Mouse (Mus musculus): ENCODE measurements at regions not wholly inside any gene's neighbourhood (a gene's known extent, or its start where the extent isn't known, plus 50 kb on each side); places are given as distances from the start of the nearest gene placed in this dataset.

DNA sequence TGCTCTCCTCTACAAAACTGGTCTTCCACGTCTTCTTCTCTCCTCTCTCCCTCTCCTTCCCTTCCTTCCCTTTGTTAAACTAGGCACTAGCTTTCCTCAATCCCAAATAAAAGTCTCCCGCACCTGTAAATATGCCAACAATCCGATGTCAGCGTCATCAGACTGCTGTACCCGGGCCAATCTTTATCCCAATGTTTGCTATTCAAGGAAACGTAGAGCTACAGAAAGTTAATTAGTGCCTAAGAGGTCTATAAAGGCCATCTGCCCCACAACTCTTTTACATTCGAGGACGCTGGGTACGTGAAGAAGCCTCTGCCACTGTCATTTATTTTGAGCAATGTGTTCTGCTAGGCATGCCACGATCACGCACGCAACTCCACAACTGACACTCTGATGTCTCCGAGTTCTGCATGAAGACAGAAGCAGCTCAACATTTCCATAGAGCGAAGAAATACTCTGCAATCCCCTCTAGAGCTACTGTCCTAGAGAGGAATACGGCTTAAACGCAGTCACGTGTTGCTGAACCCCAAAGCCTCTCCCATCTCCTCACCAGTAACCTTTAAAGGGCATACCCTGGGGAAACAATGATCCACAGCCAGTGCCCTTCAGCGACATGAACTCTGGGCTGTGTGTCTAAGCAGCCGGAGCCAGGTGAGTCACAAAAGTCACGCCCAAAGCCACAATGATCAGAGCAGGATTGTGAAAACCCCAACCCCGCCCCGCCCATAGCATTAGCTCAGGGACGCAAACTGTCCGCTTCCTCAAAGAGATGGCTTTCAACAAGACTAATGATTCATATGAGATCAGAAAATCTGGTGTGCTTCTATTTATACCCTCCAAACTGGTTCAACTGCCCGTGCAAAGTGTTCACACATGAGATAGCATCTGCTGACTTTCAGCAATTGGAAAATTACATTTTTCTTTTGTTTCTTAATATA, 510.9 kb upstream of the Gm10131 start:
- Histone ChIP-seq H3K9me3 (no peaks in the 10 kb centered on the region), H3K9ac (no peak overlapping the region), H3K36me3 (no peaks in the 10 kb centered on the region), H3K27me3 (replicated peaks) (no peaks in the 10 kb centered on the region), H3K4me2 (peak overlapping the region; percentile 33), H3K4me1 (no peaks in the 10 kb centered on the region; the same call in 1 of the 2 replicates), H3K27ac (peak overlapping the region; percentile 60), H3K4me3 (replicated peaks) (no peak overlapping the region)
- 59% methylated on average over 25 of the region's 25 CpGs for WGBS
- peak; percentile 89 for ATAC-seq (ENCODE audit: insufficient read depth, low FRiP score, low read depth)

DNA sequence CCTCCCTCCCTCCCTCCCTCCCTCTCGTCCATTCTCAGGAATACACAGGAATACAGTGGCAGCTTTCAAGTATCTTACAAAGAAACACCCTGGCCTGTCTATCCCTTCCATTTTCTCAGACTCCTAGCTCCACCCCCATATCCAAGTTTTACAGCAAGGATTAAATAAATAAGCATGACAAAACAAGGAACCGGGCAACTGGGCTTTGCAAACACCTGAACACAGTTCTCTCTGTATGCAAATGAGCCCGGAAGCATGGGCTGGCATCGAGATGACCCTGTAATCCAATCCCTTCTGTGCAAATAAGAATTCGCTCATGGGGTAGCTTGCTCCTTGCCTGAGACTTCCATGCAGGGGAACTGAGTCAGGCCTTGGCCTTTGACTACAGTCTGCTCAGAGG, 506.5 kb upstream of the Gm10131 start:
- Histone ChIP-seq H3K9ac (no peak overlapping the region), H3K36me3 (no peaks in the 10 kb centered on the region), H3K27me3 (replicated peaks) (no peaks in the 10 kb centered on the region), H3K4me2 (no peak overlapping the region), H3K4me3 (replicated peaks) (no peak overlapping the region), H3K27ac (no peak overlapping the region), H3K9me3 (no peaks in the 10 kb centered on the region), H3K4me1 (no peaks in the 10 kb centered on the region; the same call in 1 of the 2 replicates)
- 32% methylated on average over 4 of the region's 5 CpGs for WGBS
- no peak for ATAC-seq (ENCODE audit: insufficient read depth, low FRiP score, low read depth)

DNA sequence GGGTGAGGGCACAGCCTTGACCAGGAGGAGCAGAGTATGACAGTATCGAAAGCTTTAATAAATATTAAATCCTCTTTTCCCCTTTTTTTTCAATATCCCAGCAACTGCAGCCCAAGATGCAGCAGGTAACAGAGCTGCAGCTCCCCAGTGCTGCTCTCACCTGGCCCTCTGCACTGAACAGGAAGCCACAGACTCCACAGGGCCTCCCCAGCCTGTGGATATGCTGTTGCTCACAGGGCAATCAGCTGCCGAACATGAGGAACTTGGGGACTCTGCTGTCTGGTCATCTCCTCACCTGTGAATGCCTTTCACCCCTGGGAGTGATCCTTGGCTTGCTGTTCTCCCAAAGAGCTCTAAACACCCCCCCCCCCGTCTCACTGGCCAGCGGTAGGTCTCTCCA, 503.4 kb upstream of the Gm10131 start:
- Histone ChIP-seq H3K9me3 (no peaks in the 10 kb centered on the region), H3K27me3 (replicated peaks) (no peaks in the 10 kb centered on the region), H3K4me3 (replicated peaks) (no peak overlapping the region), H3K36me3 (no peaks in the 10 kb centered on the region), H3K9ac (no peak overlapping the region), H3K4me2 (no peak overlapping the region), H3K4me1 (no peaks in the 10 kb centered on the region; the same call in 1 of the 2 replicates), H3K27ac (no peak overlapping the region)
- WGBS: 76% methylated on average over 4 of the region's 4 CpGs
- ATAC-seq (ENCODE audit: insufficient read depth, low FRiP score, low read depth): no peak

DNA sequence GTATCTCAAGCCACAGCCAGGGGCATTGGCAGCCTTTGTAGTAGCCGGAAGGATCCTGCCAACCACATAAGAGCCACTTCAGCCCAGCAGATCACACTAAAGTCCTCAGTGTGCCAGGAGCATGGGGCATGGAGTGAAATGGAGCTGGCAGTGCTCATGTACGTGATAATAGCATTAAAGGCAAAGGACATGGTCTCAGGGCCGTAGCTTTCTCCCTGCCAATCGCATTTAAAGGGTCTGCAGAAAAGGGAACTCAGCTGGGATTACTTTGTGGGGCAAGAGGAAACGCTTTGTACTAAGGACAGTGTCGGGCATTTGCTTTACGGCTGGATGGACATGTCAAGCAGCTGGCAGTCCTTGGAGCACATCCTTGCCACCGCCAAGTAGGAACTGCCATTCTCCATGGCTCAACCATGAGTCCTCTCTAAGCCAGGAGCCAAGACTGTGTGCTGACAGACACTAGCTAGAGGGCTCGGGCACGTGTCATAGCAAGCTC, 502.5 kb upstream of the Gm10131 start:
- Histone ChIP-seq H3K4me3 (replicated peaks) (no peak overlapping the region), H3K4me1 (no peaks in the 10 kb centered on the region; the same call in 1 of the 2 replicates), H3K9me3 (no peaks in the 10 kb centered on the region), H3K27me3 (replicated peaks) (no peaks in the 10 kb centered on the region), H3K4me2 (no peak overlapping the region), H3K9ac (no peak overlapping the region), H3K36me3 (no peaks in the 10 kb centered on the region), H3K27ac (no peak overlapping the region)
- ATAC-seq (ENCODE audit: insufficient read depth, low FRiP score, low read depth): no peak
- 72% methylated on average over 10 of the region's 10 CpGs for WGBS

DNA sequence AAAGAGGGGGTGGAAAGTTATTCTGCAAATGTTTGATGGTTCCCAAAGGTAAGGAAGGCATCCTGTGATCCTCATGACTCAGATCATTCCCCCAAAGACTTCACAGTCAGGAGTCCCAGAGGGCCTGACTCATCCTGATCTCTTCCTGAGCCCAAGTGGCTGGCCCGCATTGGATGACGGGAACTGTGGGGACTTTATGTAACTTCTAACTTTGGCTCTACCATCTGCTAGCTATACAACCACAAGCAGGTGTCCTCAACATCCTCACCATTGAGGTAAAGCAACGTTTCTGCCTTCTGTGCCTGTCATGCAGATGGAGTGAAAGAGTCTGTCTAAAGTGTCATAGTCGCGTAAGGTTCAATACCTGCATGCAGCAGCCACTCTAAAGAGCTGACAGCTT, 501.6 kb upstream of the Gm10131 start:
- H3K9me3 ChIP-seq: no peaks in the 10 kb centered on the region
- H3K27me3 ChIP-seq (replicated peaks): no peaks in the 10 kb centered on the region
- no peaks in the 10 kb centered on the region; the same call in 1 of the 2 replicates for H3K4me1 ChIP-seq
- no peak overlapping the region for H3K9ac ChIP-seq
- no peaks in the 10 kb centered on the region for H3K36me3 ChIP-seq
- 82% methylated on average over 5 of the region's 5 CpGs for WGBS
- ATAC-seq (ENCODE audit: insufficient read depth, low FRiP score, low read depth): no peak
- no peak overlapping the region for H3K4me3 ChIP-seq (replicated peaks)
- no peak overlapping the region for H3K27ac ChIP-seq
- no peak overlapping the region for H3K4me2 ChIP-seq

GRCm38 (mm10) chr8:34612396-34612795, 500.9 kb upstream of the Gm10131 start:
- ATAC-seq (ENCODE audit: insufficient read depth, low FRiP score, low read depth): no peak
- Histone ChIP-seq H3K9ac (no peak overlapping the region), H3K4me2 (no peak overlapping the region), H3K36me3 (no peaks in the 10 kb centered on the region), H3K27ac (no peak overlapping the region), H3K9me3 (no peaks in the 10 kb centered on the region), H3K4me1 (no peaks in the 10 kb centered on the region), H3K4me3 (replicated peaks) (no peak overlapping the region), H3K27me3 (replicated peaks) (no peaks in the 10 kb centered on the region)
- WGBS: 63% methylated on average over 3 of the region's 3 CpGs

DNA sequence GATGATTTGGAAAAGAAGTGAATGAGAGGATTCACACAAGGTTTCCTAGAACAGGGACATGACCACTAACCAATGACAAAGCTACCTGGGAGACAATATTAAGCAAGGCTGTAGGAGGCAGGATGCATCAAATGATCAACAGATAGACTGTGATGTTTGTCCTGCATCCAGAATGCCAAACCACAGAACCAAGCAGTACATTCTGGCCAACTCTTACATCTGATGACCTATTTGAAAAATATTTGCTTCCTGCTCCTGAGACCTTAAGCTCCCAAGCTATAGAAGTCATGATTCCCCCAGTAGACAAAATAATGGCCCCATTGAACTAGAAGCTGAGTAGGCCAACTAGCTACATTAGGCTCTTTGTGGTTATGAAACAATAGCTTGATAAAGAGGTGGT, 498.6 kb upstream of the Gm10131 start:
- no peak overlapping the region for H3K9ac ChIP-seq
- no peaks in the 10 kb centered on the region for H3K4me1 ChIP-seq
- ATAC-seq (ENCODE audit: insufficient read depth, low FRiP score, low read depth): no peak
- no peak overlapping the region for H3K4me3 ChIP-seq (replicated peaks)
- no peaks in the 10 kb centered on the region for H3K9me3 ChIP-seq
- no peaks in the 10 kb centered on the region for H3K36me3 ChIP-seq
- H3K27ac ChIP-seq: no peak overlapping the region
- no peak overlapping the region for H3K4me2 ChIP-seq
- H3K27me3 ChIP-seq (replicated peaks): no peaks in the 10 kb centered on the region

DNA sequence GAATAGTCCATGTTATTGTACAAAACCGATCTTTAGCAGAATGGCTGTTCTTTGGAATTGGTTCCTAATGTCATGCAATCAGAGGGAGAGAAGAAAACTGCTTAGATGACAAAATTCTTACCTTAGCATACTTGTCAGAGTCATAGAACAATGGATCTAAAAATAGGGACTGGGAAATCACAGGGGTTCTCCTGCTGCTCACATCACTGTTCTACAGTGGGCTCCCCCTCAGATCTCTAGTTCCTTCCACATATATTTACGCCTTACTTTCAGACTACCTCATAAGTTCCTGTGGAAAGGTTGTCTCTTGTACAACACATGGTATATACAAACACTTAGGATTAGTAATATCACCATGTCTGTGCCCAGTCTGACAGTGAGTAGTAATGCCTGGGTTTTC, 495.9 kb upstream of the Gm10131 start:
- 86% methylated on average over 2 of the region's 2 CpGs for WGBS
- Histone ChIP-seq H3K36me3 (no peaks in the 10 kb centered on the region), H3K4me3 (replicated peaks) (no peak overlapping the region), H3K27me3 (replicated peaks) (no peaks in the 10 kb centered on the region), H3K9ac (no peak overlapping the region), H3K9me3 (no peaks in the 10 kb centered on the region), H3K4me2 (no peak overlapping the region), H3K27ac (no peak overlapping the region), H3K4me1 (no peaks in the 10 kb centered on the region)
- ATAC-seq (ENCODE audit: insufficient read depth, low FRiP score, low read depth): no peak

DNA sequence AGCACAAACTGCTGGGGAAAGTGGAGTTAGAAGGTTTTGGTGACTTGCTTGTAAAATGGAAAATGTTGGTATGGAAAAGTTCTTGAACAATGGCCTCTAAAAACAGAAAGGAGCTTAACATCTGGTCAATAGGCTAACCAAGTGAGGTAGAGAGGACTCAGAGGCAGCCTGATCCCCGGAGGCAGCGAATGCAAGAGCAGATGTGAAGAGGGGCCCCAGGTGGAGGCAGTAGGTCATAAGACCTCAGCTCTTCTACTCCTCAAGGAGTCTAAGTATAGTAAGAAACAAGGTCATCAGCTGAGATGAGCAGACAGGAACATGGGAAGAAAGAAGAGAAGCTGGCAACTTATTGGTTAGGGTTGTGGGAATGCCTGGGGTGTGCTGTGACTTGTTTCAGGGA, 493.5 kb upstream of the Gm10131 start:
- H3K36me3 ChIP-seq: no peaks in the 10 kb centered on the region
- no peaks in the 10 kb centered on the region for H3K27me3 ChIP-seq (replicated peaks)
- no peak overlapping the region for H3K4me3 ChIP-seq (replicated peaks)
- 89% methylated on average over 2 of the region's 2 CpGs for WGBS
- no peak overlapping the region for H3K4me2 ChIP-seq
- no peak overlapping the region for H3K9ac ChIP-seq
- no peaks in the 10 kb centered on the region for H3K4me1 ChIP-seq
- H3K27ac ChIP-seq: no peak overlapping the region
- no peaks in the 10 kb centered on the region for H3K9me3 ChIP-seq
- no peak for ATAC-seq (ENCODE audit: insufficient read depth, low FRiP score, low read depth)

DNA sequence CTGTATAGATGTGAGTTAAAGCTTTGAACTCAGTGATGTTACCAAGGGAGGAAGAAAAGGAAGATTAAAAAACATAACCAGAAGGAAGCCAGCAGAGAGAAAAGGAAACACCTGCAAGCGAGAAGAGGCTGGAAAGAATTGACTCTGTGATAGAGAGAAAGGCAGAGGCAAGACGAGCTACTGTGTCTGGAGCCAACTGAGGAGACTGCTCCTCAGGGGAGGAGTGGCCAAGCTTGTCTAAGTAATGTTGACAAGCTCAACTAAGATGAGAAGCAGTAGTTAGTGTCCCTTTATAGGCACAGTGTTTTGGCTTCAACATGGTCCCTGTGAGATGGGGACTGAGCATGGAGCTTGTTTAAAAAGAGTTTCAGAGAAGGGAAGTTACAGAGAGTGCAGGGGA, 493.0 kb upstream of the Gm10131 start:
- Histone ChIP-seq H3K4me1 (no peaks in the 10 kb centered on the region), H3K9ac (no peak overlapping the region), H3K4me3 (replicated peaks) (no peak overlapping the region), H3K9me3 (no peaks in the 10 kb centered on the region), H3K4me2 (no peak overlapping the region), H3K36me3 (no peaks in the 10 kb centered on the region), H3K27me3 (replicated peaks) (no peaks in the 10 kb centered on the region), H3K27ac (no peak overlapping the region)
- 63% methylated on average over 2 of the region's 2 CpGs for WGBS
- ATAC-seq (ENCODE audit: insufficient read depth, low FRiP score, low read depth): no peak

- WGBS: 81% methylated on average over 3 of the region's 3 CpGs
- Histone ChIP-seq H3K27me3 (replicated peaks) (no peaks in the 10 kb centered on the region), H3K27ac (no peak overlapping the region), H3K9ac (no peak overlapping the region), H3K4me2 (no peak overlapping the region), H3K4me1 (no peaks in the 10 kb centered on the region), H3K36me3 (no peaks in the 10 kb centered on the region), H3K4me3 (replicated peaks) (no peak overlapping the region), H3K9me3 (no peaks in the 10 kb centered on the region)
- no peak for ATAC-seq (ENCODE audit: insufficient read depth, low FRiP score, low read depth)
Measured at GRCm38 (mm10) chr8:34601426-34601953, 490.0 kb upstream of the Gm10131 start.

DNA sequence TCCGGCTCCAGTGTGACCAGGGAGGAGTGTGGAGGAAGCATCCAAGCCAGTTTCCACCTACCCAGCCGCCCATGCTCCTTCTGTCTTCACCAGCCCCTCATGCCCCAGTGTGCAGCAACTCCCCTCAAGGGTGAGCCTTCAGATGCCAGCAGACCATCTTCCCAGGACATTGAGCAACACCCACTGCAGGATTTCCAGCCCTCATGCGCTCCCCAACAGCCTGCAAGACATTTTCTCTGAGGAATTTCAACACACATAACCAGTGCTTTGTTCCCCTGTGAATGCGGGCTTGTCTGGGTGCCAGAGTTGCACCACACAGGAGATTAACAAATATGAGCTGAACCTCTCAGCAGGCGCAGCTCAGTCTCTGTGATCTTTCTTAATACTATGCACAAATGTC, 489.3 kb upstream of the Gm10131 start:
- Histone ChIP-seq H3K4me1 (no peaks in the 10 kb centered on the region), H3K36me3 (no peaks in the 10 kb centered on the region), H3K4me2 (no peak overlapping the region), H3K9ac (no peak overlapping the region), H3K9me3 (no peaks in the 10 kb centered on the region), H3K27ac (no peak overlapping the region), H3K27me3 (replicated peaks) (no peaks in the 10 kb centered on the region), H3K4me3 (replicated peaks) (no peak overlapping the region)
- no peak for ATAC-seq (ENCODE audit: insufficient read depth, low FRiP score, low read depth)
- 61% methylated on average over 5 of the region's 5 CpGs for WGBS

All from stomach, embryonic 15.5 days (tissue).